Mouse (Mus musculus) MEL (cell line): ENCODE results near the gene Dzip1.

Experiments
- CTCF ChIP-seq, 3 experiments: IDR thresholded peaks in 2 of 3; conservative IDR thresholded peaks in 1 of 3; 2 replicates each; pipeline ENCODE4 v1.5.1; 2011 to 2012; ENCODE audit warnings: low read length in 3 of 3, low read depth in 2 of 3, mild to moderate bottlenecking in 2 of 3, improper control_type of control experiment in 1 of 3, inconsistent platforms in 1 of 3, mixed read lengths in 1 of 3, moderate library complexity in 1 of 3; ENCODE audit not compliant: control insufficient read depth in 1 of 3, insufficient read depth in 1 of 3, poor library complexity in 1 of 3, severe bottlenecking in 1 of 3
- ETS1 ChIP-seq: IDR thresholded peaks from 2 replicates; pipeline ENCODE4 v1.6.1; 2012; ENCODE audit warnings: low read depth, mild to moderate bottlenecking, inconsistent platforms, low read length, improper control_type of control experiment, moderate library complexity
- GABPA ChIP-seq: IDR thresholded peaks from 2 replicates; pipeline ENCODE4 v1.6.1; 2012; ENCODE audit warnings: low read depth, mild to moderate bottlenecking, inconsistent platforms, low read length, improper control_type of control experiment, moderate library complexity
- MAZ ChIP-seq: IDR thresholded peaks from 2 replicates; pipeline ENCODE4 v1.6.1; 2012; ENCODE audit warnings: low read depth, mild to moderate bottlenecking, inconsistent platforms, low read length, improper control_type of control experiment
- NELFE ChIP-seq: IDR thresholded peaks from 2 replicates; pipeline ENCODE4 v1.6.1; 2011; ENCODE audit warnings: low read depth, low read length, improper control_type of control experiment
- NRF1 ChIP-seq: IDR thresholded peaks from 2 replicates; pipeline ENCODE4 v1.6.1; 2014; ENCODE audit warnings: low read depth, mild to moderate bottlenecking, inconsistent platforms, low read length, improper control_type of control experiment, moderate library complexity; ENCODE audit not compliant: poor library complexity, insufficient read depth, severe bottlenecking
- POLR2A ChIP-seq, 2 experiments: IDR thresholded peaks; 2 replicates each; pipeline ENCODE4 v1.6.1; 2011 to 2012; ENCODE audit warnings: low read length in 2 of 2, mild to moderate bottlenecking in 2 of 2, control low read depth in 1 of 2, improper control_type of control experiment in 1 of 2, low read depth in 1 of 2, moderate library complexity in 1 of 2; ENCODE audit not compliant: control insufficient read depth in 1 of 2, insufficient read depth in 1 of 2, poor library complexity in 1 of 2
- SIN3A ChIP-seq: IDR thresholded peaks from 2 replicates; pipeline ENCODE4 v1.6.1; 2012; ENCODE audit warnings: low read length, improper control_type of control experiment, inconsistent platforms
- ZC3H11A ChIP-seq: IDR thresholded peaks from 2 replicates; pipeline ENCODE4 v1.6.1; 2012; ENCODE audit warnings: low read depth, mild to moderate bottlenecking, inconsistent platforms, low read length, improper control_type of control experiment

DNA sequence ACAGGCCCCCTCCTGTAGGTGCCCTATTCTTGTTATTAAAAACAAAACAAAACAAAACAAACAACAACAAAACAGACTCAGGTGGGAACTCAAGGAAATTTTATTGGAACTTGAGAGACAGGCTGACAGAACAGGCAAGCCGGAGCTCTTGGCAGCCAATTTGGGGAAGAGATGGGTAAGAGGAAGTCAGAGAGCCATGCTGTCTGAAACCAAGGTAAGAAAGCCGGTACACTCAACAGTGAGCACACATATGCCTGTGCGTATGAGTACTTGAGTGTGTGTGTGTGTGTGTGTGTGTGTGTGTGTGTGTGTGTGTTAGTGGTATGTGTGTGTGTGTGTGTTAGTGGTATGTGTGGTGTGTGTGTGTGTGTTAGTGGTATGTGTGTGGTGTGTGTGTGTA is 82.9 kb downstream of the Dzip1 start:
- TF ChIP-seq ZC3H11A (no peak), POLR2A (IDR thresholded peaks at IDR 0.05; ENCODE audit: control insufficient read depth in 1 of 2, insufficient read depth in 1 of 2, low read depth in 1 of 2, low read length in 2 of 2, poor library complexity in 1 of 2) (no peak), ETS1 (no peak), GABPA (no peak), CTCF (IDR thresholded peaks at IDR 0.05 in 2 of 3, conservative IDR thresholded peaks at IDR 0.05 in 1 of 3; ENCODE audit: control insufficient read depth in 1 of 3, insufficient read depth in 1 of 3, low read depth in 2 of 3, low read length in 3 of 3, poor library complexity in 1 of 3, severe bottlenecking in 1 of 3) (no peak), SIN3A (no peak), MAZ (no peak), NRF1 (no peak), NELFE (no peak)
